Mouse (Mus musculus) heart, embryonic 12.5 days (tissue): ENCODE measurements around the gene Lrp1. TPM values are rescaled to one million over a fixed set of nuclear protein-coding genes. Genes with fewer than 3 reads are reported as not detected.
A peak's percentile ranks its signal among the peaks of the same experiment; 100 is the strongest.

Source experiments
- ATAC-seq: fragments of 200-750 bp; cut with Nextera tagmentation; 2 replicates; pipeline ENCODE4 v1.8.0; 2017; ENCODE audit warnings: moderate TSS enrichment, moderate library complexity; ENCODE audit not compliant: insufficient number of reproducible peaks, low FRiP score
- H3K27ac ChIP-seq: fragments of 300-500 bp; sonication (generic); 2 replicates; pipeline ENCODE4 v1.5.1; 2016; ENCODE audit warnings: mild to moderate bottlenecking, moderate library complexity; ENCODE audit not compliant: poor library complexity, severe bottlenecking
- H3K27me3 ChIP-seq: fragments of 300-500 bp; sonication (generic); replicated peaks from 2 replicates; pipeline ENCODE4 v1.6.1; 2016; ENCODE audit warnings: mild to moderate bottlenecking, moderate library complexity
- H3K36me3 ChIP-seq: fragments of 300-500 bp; sonication (generic); 2 replicates; pipeline ENCODE4 v1.6.1; 2016; ENCODE audit warnings: mild to moderate bottlenecking, moderate library complexity
- H3K4me1 ChIP-seq: fragments of 300-500 bp; sonication (generic); replicated peaks from 2 replicates; pipeline ENCODE4 v1.6.1; 2016; ENCODE audit warnings: mild to moderate bottlenecking
- H3K4me2 ChIP-seq: fragments of 300-500 bp; sonication (generic); 2 replicates; pipeline ENCODE4 v1.6.1; 2016; ENCODE audit warnings: mild to moderate bottlenecking, moderate library complexity
- H3K4me3 ChIP-seq: fragments of 300-500 bp; sonication (generic); 2 replicates; pipeline ENCODE4 v1.5.1; 2016; ENCODE audit warnings: mild to moderate bottlenecking
- H3K9ac ChIP-seq: fragments of 300-500 bp; sonication (generic); 2 replicates; pipeline ENCODE4 v1.6.1; 2016; ENCODE audit warnings: mild to moderate bottlenecking, moderate library complexity
- H3K9me3 ChIP-seq: fragments of 300-500 bp; sonication (generic); replicated peaks from 2 replicates; pipeline ENCODE4 v1.6.1; 2016; ENCODE audit warnings: mild to moderate bottlenecking, moderate library complexity
- WGBS: fragments of 180-500 bp; shearing (Covaris S2); methylation state at CpG from one replicate; pipeline ENCODE4 v1.1.7; 2016; 5-methylcytosine and 5-hydroxymethylcytosine counted together
- polyA plus RNA-seq: library from polyadenylated mRNA; unstranded; fragments of >200 nt; fragmentation: Nextera tagmentation; extraction: Ambion mirVana; gene quantifications from 2 replicates; pipeline ENCODE4 v1.2.1, GENCODE M21; 2016

Lrp1 gene
- polyA plus RNA-seq, 1 experiment from 2014 or later: 43.3 TPM

GRCm38 (mm10) chr10:127530945-127531344 is 90.0 kb downstream of the Lrp1 start:
- Histone ChIP-seq H3K27me3 (peaks cover 100% of the 10 kb centered on the region), H3K27ac (no peak overlapping the region), H3K4me2 (peak overlapping the region; percentile 17; the same call in 1 of the 2 replicates), H3K36me3 (no peaks in the 10 kb centered on the region), H3K4me3 (no peak overlapping the region), H3K9me3 (no peaks in the 10 kb centered on the region), H3K4me1 (peaks cover 24% of the 10 kb centered on the region), H3K9ac (no peak overlapping the region)
- WGBS: 3% methylated on average over 18 of the region's 25 CpGs
- ATAC-seq: no peak

- no peak overlapping the region for H3K4me3 ChIP-seq
- ATAC-seq: no peak
Measured at GRCm38 (mm10) chr10:127527481-127527880, 93.5 kb downstream of the Lrp1 start.

DNA sequence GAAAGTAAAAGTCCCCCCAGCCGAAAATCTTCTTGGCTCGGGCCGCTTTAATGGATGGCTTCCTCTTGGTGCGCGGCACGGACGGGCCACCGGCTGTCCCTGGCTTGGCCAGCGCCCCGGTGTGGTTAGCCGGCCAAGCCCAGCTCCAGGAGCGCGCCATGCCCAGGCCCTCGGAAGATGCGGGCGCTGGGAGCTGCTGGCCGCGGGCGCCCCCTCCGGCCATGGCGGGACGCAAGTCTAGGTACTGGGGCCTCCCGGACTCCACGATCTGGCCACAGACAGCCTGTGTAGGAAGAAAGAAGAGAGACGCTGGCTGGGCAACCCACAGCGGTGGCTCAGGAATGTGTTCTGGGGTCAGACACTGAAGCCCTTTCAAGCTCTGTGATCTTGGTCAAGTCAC is 94.3 kb downstream of the Lrp1 start:
- Histone ChIP-seq H3K4me2 (peak overlapping the region; percentile 65), H3K9ac (peak overlapping the region; percentile 21; the same call in 1 of the 2 replicates), H3K36me3 (no peaks in the 10 kb centered on the region), H3K9me3 (no peaks in the 10 kb centered on the region), H3K27me3 (peaks cover 88% of the 10 kb centered on the region), H3K4me1 (peaks cover 13% of the 10 kb centered on the region), H3K27ac (no peak overlapping the region), H3K4me3 (peak overlapping the region; percentile 38)
- no peak for ATAC-seq
- WGBS: 0% methylated on average over 26 of the region's 26 CpGs

More at GRCm38 (mm10) chr10:127527481-127527880, 93.5 kb downstream of the Lrp1 start:
- no peak overlapping the region for H3K4me2 ChIP-seq
- WGBS: 4% methylated on average over 17 of the region's 17 CpGs
- H3K27me3 ChIP-seq: peaks cover 96% of the 10 kb centered on the region
- H3K27ac ChIP-seq: no peak overlapping the region
- no peaks in the 10 kb centered on the region for H3K36me3 ChIP-seq
- peaks cover 12% of the 10 kb centered on the region for H3K4me1 ChIP-seq
- no peak overlapping the region for H3K9ac ChIP-seq
- no peaks in the 10 kb centered on the region for H3K9me3 ChIP-seq

DNA sequence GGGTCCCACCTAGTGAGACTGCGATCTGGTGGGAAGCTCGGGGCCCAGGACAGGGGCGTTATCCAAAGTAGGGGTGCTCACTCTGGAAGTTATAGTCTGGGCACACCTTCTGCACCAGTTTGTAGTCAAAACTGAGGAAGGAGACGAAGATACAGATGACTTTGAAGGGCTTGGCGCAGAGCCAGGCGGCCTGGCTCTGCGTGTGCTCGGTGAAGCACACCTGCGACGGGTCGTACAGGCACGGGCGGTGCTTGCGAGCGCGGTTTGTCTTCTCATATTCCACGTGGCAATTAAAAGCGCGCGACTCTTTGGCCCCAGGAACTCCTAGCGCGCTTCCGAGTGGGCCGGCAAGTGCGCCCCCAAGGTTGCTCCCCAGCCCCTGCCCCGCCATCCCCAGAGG is 94.9 kb downstream of the Lrp1 start:
- peak overlapping the region; percentile 38 for H3K4me3 ChIP-seq
- no peaks in the 10 kb centered on the region for H3K9me3 ChIP-seq
- WGBS: 3% methylated on average over 26 of the region's 26 CpGs
- H3K27me3 ChIP-seq: peaks cover 82% of the 10 kb centered on the region
- H3K27ac ChIP-seq: no peak overlapping the region
- H3K4me2 ChIP-seq: peak overlapping the region; percentile 65
- no peak for ATAC-seq
- H3K9ac ChIP-seq: 0 out of 2 replicates have a peak overlapping the region, but pooled peaks have one; percentile 21
- H3K36me3 ChIP-seq: no peaks in the 10 kb centered on the region
- peaks cover 20% of the 10 kb centered on the region for H3K4me1 ChIP-seq

- 4% methylated on average over 23 of the region's 23 CpGs for WGBS
Measured at GRCm38 (mm10) chr10:127524646-127525255, 96.2 kb downstream of the Lrp1 start.

DNA sequence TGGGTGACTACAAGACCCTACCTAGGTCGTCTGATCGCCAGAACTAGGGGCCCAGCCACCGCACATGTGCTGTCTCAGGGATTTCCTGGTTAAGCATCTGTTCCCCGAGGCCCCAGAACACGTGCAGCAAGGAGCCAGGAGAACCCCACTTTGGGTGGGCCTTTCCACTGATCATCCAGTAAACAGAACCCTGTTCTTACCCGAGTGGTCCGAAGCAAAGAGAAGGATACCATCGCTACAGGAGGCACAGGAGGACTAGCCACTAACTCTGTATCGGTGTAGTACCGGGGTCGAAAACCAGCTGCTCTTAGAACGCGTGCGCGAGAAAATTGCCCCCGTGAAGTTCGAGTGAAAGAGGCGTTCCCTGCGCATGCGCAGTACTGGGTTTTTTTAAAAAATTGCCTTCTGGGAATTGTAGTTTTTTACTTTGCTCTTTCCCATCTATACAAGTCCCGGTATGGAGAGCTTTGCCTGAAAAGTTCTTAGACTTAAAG is 98.8 kb downstream of the Lrp1 start, which contains the start of gene Shmt2:
Gene Shmt2, minus strand, starts transcription at position 357 of the 494 bp plus-strand sequence.
- Histone ChIP-seq H3K9ac (peak within 1 kb of the TSS; percentile 79), H3K9me3 (no peaks in the 10 kb centered on the region), H3K27ac (no peak within 1 kb of the TSS), H3K27me3 (peaks cover 63% of the 10 kb centered on the region), H3K36me3 (peaks cover 34% of the 10 kb centered on the region), H3K4me2 (peak within 1 kb of the TSS; percentile 75), H3K4me3 (peak within 1 kb of the TSS; percentile 66), H3K4me1 (peaks cover 29% of the 10 kb centered on the region)
- peak; percentile 68 for ATAC-seq
- WGBS: under 1% methylated on average over 21 of the region's 21 CpGs

More at GRCm38 (mm10) chr10:127524646-127525255, 96.2 kb downstream of the Lrp1 start:
- Histone ChIP-seq H3K27ac (no peak overlapping the region), H3K4me1 (peaks cover 26% of the 10 kb centered on the region), H3K9me3 (no peaks in the 10 kb centered on the region), H3K9ac (no peak overlapping the region), H3K36me3 (peaks cover 7% of the 10 kb centered on the region), H3K27me3 (peaks cover 69% of the 10 kb centered on the region), H3K4me2 (no peak overlapping the region; the same call in 1 of the 2 replicates), H3K4me3 (no peak overlapping the region)
- ATAC-seq: no peak

- Histone ChIP-seq H3K4me1 (peaks cover 32% of the 10 kb centered on the region), H3K9me3 (no peaks in the 10 kb centered on the region), H3K9ac (peak overlapping the region; percentile 79), H3K27ac (no peak overlapping the region), H3K27me3 (peaks cover 61% of the 10 kb centered on the region), H3K4me2 (peak overlapping the region; percentile 75), H3K4me3 (peak overlapping the region; percentile 66), H3K36me3 (peaks cover 35% of the 10 kb centered on the region)
- ATAC-seq: no peak
- 8% methylated on average over 12 of the region's 12 CpGs for WGBS
Measured at GRCm38 (mm10) chr10:127521611-127522080, 99.3 kb downstream of the Lrp1 start.

DNA sequence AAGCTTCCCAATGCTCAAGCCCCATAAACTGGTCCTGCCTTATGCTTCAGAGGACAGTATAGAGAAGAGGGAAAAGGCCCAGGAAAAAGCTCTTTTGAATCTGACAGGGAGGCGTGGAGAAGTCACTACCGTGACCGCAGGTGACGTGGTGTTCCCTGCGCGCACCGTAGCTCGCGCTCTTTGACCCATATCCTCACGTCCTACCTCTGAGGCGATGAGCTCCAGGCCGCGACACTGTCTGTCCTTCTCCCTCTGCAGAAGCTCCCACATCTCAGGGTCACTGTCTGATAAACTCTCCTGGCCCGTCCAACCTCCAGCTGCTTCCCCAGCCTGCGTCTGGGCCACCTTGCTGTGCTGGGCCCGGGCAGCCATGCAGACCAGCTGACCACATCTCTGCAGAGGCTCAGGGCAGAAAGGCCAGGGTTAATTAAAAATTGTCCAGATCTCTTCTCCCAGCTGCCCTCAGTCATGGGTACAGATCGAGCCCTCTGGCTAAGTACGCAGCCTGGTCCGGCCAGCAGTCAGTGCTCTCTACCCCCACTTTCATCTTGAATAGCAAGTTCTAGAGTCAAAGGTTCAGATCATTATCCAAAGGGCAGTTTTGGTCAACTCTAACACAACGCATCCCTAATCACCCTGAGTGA is 100.1 kb downstream of the Lrp1 start:
- Histone ChIP-seq H3K9ac (peak overlapping the region; percentile 79), H3K4me2 (peak overlapping the region; percentile 75), H3K9me3 (no peaks in the 10 kb centered on the region), H3K27ac (no peak overlapping the region), H3K4me3 (peak overlapping the region; percentile 66), H3K36me3 (peaks cover 35% of the 10 kb centered on the region), H3K27me3 (peaks cover 59% of the 10 kb centered on the region), H3K4me1 (peaks cover 32% of the 10 kb centered on the region)
- WGBS: 79% methylated on average over 20 of the region's 20 CpGs
- no peak for ATAC-seq

- H3K9me3 ChIP-seq: no peaks in the 10 kb centered on the region
- H3K27ac ChIP-seq: no peak overlapping the region
- peaks cover 35% of the 10 kb centered on the region for H3K36me3 ChIP-seq
- peak overlapping the region; percentile 75; the same call in 1 of the 2 replicates for H3K4me2 ChIP-seq
- H3K4me3 ChIP-seq: no peak overlapping the region
- H3K27me3 ChIP-seq: peaks cover 59% of the 10 kb centered on the region
- ATAC-seq: no peak
- H3K9ac ChIP-seq: no peak overlapping the region
- H3K4me1 ChIP-seq: peaks cover 35% of the 10 kb centered on the region
- WGBS: 92% methylated on average over 37 of the region's 37 CpGs
Measured at GRCm38 (mm10) chr10:127519903-127520713, 100.8 kb downstream of the Lrp1 start.

DNA sequence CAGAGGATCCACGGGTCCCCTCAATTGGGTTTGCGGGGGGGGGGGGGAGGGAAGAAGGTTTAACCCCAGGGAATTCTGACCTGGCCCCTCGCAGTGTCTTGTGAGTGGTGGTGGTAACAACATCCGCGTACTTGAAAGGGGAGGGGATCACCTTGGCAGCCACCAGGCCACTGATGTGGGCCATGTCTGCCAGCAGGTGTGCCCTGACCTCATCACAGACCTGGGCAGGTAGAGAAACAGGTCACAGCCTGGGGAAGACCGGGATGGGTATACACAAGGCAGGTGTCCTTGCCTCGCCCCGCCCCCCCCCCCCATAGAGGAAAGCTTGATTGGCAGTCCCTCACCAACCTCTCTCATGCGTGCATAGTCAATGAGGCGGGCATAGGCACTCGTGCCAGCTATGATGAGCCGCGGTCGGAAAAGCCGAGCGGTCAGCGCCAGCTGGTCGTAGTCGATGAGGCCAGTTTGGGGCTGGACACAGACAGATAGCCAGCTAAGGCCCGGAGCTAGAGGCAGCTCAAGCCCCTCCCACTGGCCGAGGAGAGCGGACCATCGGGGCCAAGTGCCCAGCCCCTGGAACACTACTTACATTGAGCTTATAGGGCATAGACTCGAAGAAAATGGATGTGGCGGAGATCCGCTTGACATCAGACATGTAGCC is 101.8 kb downstream of the Lrp1 start:
- WGBS: 89% methylated on average over 26 of the region's 26 CpGs

More for the DNA sequence above, 101.8 kb downstream of the Lrp1 start:
- peaks cover 44% of the 10 kb centered on the region for H3K4me1 ChIP-seq
- H3K4me2 ChIP-seq: no peak overlapping the region
- H3K27me3 ChIP-seq: peaks cover 59% of the 10 kb centered on the region
- no peaks in the 10 kb centered on the region for H3K9me3 ChIP-seq
- no peak for ATAC-seq
- no peak overlapping the region for H3K27ac ChIP-seq
- H3K9ac ChIP-seq: no peak overlapping the region
- H3K36me3 ChIP-seq: peaks cover 35% of the 10 kb centered on the region
- no peak overlapping the region for H3K4me3 ChIP-seq
